Mouse (Mus musculus) neutrophil, adult 65 days (primary cell): Measurements from ENCODE around the gene AU015836. TPM values are rescaled to one million over a fixed set of nuclear protein-coding genes. Genes with fewer than 3 reads are reported as not detected.

ENCODE experiments used
- total RNA-seq: library from RNA; stranded (reverse); gene quantifications from 2 replicates; pipeline ENCODE4 v1.2.4, GENCODE M21; 2023

The AU015836 gene
- not detected in 2 replicates for total RNA-seq

DNA sequence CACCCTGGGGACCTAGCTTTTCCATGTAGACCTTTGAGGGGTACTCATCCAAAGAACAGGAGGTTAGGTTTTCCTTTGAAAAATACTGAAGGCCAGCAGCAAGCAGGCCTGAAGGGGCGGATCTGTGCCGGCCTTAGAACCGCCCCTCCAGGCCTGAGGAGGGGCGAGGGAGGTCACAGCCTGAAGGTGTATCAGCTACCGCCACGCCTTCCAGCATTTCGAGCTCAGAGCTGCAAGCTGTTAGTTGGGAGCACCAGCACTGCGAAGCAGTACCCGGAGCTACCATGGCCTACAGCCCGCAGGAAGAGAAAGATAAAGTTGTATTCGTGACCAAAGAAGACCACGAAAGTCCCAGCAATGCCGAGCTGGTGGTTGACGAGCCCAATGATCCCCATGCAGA, at the start of gene AU015836:
AU015836 (plus strand) TSS at position 216 of the 400 bp plus-strand sequence.

Other genes starting within 250 kb of the AU015836 start
- 28.4 and 30.2 TPM in 2 replicates for gene Pdk3, start 136.5 kb upstream of the AU015836 start, total RNA-seq
- 37.5 and 55.2 TPM in 2 replicates for gene Zfx, start 155.0 kb downstream of the AU015836 start, total RNA-seq
- 53.5 and 56.0 TPM in 2 replicates for gene Eif2s3x, start 244.2 kb downstream of the AU015836 start, total RNA-seq